Mouse (Mus musculus): ENCODE data around the gene Itpr3. TPM values are rescaled to one million over a fixed set of nuclear protein-coding genes. Genes with fewer than 3 reads are reported as not detected.

The Itpr3 gene
- polyA plus RNA-seq, 1 experiment from 2014 or later, result 0.67 TPM

- WGBS (ENCODE audit: insufficient replicate concordance), result 61% methylated on average over 2 of the region's 2 CpGs
- no peak for ATAC-seq (ENCODE audit: insufficient read depth)
- no peak overlapping the region for H3K4me2 ChIP-seq
- no peaks in the 10 kb centered on the region for H3K9me3 ChIP-seq (replicated peaks)
- no peak overlapping the region for H3K9ac ChIP-seq
- no peak overlapping the region for H3K27ac ChIP-seq (replicated peaks)
- H3K27me3 ChIP-seq, result no peaks in the 10 kb centered on the region
- H3K4me3 ChIP-seq (replicated peaks), result no peak overlapping the region
- no peaks in the 10 kb centered on the region for H3K36me3 ChIP-seq (replicated peaks)
- H3K4me1 ChIP-seq (replicated peaks), result peaks cover 23% of the 10 kb centered on the region
These were observed 28.6 kb downstream of the Itpr3 start for GRCm38 (mm10) chr17:27085676-27086075.

- H3K4me3 ChIP-seq (replicated peaks), result no peak overlapping the region
- no peaks in the 10 kb centered on the region for H3K9me3 ChIP-seq (replicated peaks)
- ATAC-seq (ENCODE audit: insufficient read depth), result no peak
- no peaks in the 10 kb centered on the region for H3K36me3 ChIP-seq (replicated peaks)
- H3K4me1 ChIP-seq (replicated peaks), result peaks cover 15% of the 10 kb centered on the region; the same call in 1 of the 2 replicates
- H3K27me3 ChIP-seq, result no peaks in the 10 kb centered on the region
- H3K9ac ChIP-seq, result no peak overlapping the region
- H3K4me2 ChIP-seq, result no peak overlapping the region
- no peak overlapping the region for H3K27ac ChIP-seq (replicated peaks)
- 39% methylated on average over 12 of the region's 12 CpGs for WGBS (ENCODE audit: insufficient replicate concordance)
These were observed 30.3 kb downstream of the Itpr3 start for GRCm38 (mm10) chr17:27087426-27087825.

- Histone ChIP-seq H3K4me1 (replicated peaks) (no peaks in the 10 kb centered on the region), H3K27ac (replicated peaks) (no peak overlapping the region), H3K36me3 (replicated peaks) (no peaks in the 10 kb centered on the region), H3K4me3 (replicated peaks) (no peak overlapping the region), H3K9me3 (replicated peaks) (no peaks in the 10 kb centered on the region), H3K4me2 (no peak overlapping the region), H3K27me3 (no peaks in the 10 kb centered on the region), H3K9ac (no peak overlapping the region)
- WGBS (ENCODE audit: insufficient replicate concordance), result 71% methylated on average over 9 of the region's 9 CpGs
- ATAC-seq (ENCODE audit: insufficient read depth), result no peak
These were observed 33.0 kb downstream of the Itpr3 start for GRCm38 (mm10) chr17:27090068-27090467.

GRCm38 (mm10) chr17:27095690-27096089 lies 38.6 kb downstream of the Itpr3 start:
- H3K4me2 ChIP-seq, result no peak overlapping the region
- no peak overlapping the region for H3K4me3 ChIP-seq (replicated peaks)
- ATAC-seq (ENCODE audit: insufficient read depth), result no peak
- no peaks in the 10 kb centered on the region for H3K27me3 ChIP-seq
- no peaks in the 10 kb centered on the region for H3K36me3 ChIP-seq (replicated peaks)
- no peak overlapping the region for H3K9ac ChIP-seq
- H3K9me3 ChIP-seq (replicated peaks), result no peaks in the 10 kb centered on the region
- no peak overlapping the region for H3K27ac ChIP-seq (replicated peaks)
- no peaks in the 10 kb centered on the region for H3K4me1 ChIP-seq (replicated peaks)
- 46% methylated on average over 13 of the region's 13 CpGs for WGBS (ENCODE audit: insufficient replicate concordance)

- no peaks in the 10 kb centered on the region for H3K9me3 ChIP-seq (replicated peaks)
- H3K4me3 ChIP-seq (replicated peaks), result no peak overlapping the region
- H3K4me2 ChIP-seq, result no peak overlapping the region
- no peak for ATAC-seq (ENCODE audit: insufficient read depth)
- 75% methylated on average over 5 of the region's 5 CpGs for WGBS (ENCODE audit: insufficient replicate concordance)
- no peaks in the 10 kb centered on the region for H3K36me3 ChIP-seq (replicated peaks)
- H3K27ac ChIP-seq (replicated peaks), result no peak overlapping the region
- no peaks in the 10 kb centered on the region for H3K27me3 ChIP-seq
- no peaks in the 10 kb centered on the region for H3K4me1 ChIP-seq (replicated peaks)
- no peak overlapping the region for H3K9ac ChIP-seq
These were observed 44.6 kb downstream of the Itpr3 start for GRCm38 (mm10) chr17:27101675-27102074.

GRCm38 (mm10) chr17:27105698-27106470 lies 48.8 kb downstream of the Itpr3 start:
- 62% methylated on average over 18 of the region's 18 CpGs for WGBS (ENCODE audit: insufficient replicate concordance)
- H3K9me3 ChIP-seq (replicated peaks), result no peaks in the 10 kb centered on the region
- no peak overlapping the region for H3K4me2 ChIP-seq
- no peaks in the 10 kb centered on the region for H3K36me3 ChIP-seq (replicated peaks)
- no peak overlapping the region for H3K4me3 ChIP-seq (replicated peaks)
- no peak for ATAC-seq (ENCODE audit: insufficient read depth)
- H3K27ac ChIP-seq (replicated peaks), result no peak overlapping the region
- H3K4me1 ChIP-seq (replicated peaks), result no peaks in the 10 kb centered on the region
- H3K9ac ChIP-seq, result no peak overlapping the region
- H3K27me3 ChIP-seq, result no peaks in the 10 kb centered on the region

GRCm38 (mm10) chr17:27106745-27107144 lies 49.6 kb downstream of the Itpr3 start:
- WGBS (ENCODE audit: insufficient replicate concordance), result 72% methylated on average over 9 of the region's 9 CpGs
- no peak overlapping the region for H3K27ac ChIP-seq (replicated peaks)

GRCm38 (mm10) chr17:27107936-27108335 lies 50.8 kb downstream of the Itpr3 start:
- Histone ChIP-seq H3K4me1 (replicated peaks) (no peaks in the 10 kb centered on the region), H3K9ac (no peak overlapping the region), H3K27ac (replicated peaks) (no peak overlapping the region), H3K4me3 (replicated peaks) (no peak overlapping the region), H3K27me3 (no peaks in the 10 kb centered on the region), H3K36me3 (replicated peaks) (no peaks in the 10 kb centered on the region), H3K4me2 (no peak overlapping the region), H3K9me3 (replicated peaks) (no peaks in the 10 kb centered on the region)
- no peak for ATAC-seq (ENCODE audit: insufficient read depth)
- 64% methylated on average over 6 of the region's 6 CpGs for WGBS (ENCODE audit: insufficient replicate concordance)

More at GRCm38 (mm10) chr17:27106745-27107144, 49.6 kb downstream of the Itpr3 start:
- Histone ChIP-seq H3K36me3 (replicated peaks) (no peaks in the 10 kb centered on the region), H3K4me2 (no peak overlapping the region), H3K4me1 (replicated peaks) (no peaks in the 10 kb centered on the region), H3K9ac (no peak overlapping the region), H3K9me3 (replicated peaks) (no peaks in the 10 kb centered on the region), H3K27me3 (no peaks in the 10 kb centered on the region), H3K4me3 (replicated peaks) (no peak overlapping the region)
- ATAC-seq (ENCODE audit: insufficient read depth), result no peak

GRCm38 (mm10) chr17:27110072-27110471 lies 53.0 kb downstream of the Itpr3 start:
- H3K27me3 ChIP-seq, result no peaks in the 10 kb centered on the region
- H3K4me2 ChIP-seq, result no peak overlapping the region
- ATAC-seq (ENCODE audit: insufficient read depth), result no peak
- WGBS (ENCODE audit: insufficient replicate concordance), result 69% methylated on average over 7 of the region's 7 CpGs
- H3K27ac ChIP-seq (replicated peaks), result no peak overlapping the region
- no peaks in the 10 kb centered on the region for H3K4me1 ChIP-seq (replicated peaks)
- no peak overlapping the region for H3K4me3 ChIP-seq (replicated peaks)
- H3K9ac ChIP-seq, result no peak overlapping the region
- H3K36me3 ChIP-seq (replicated peaks), result no peaks in the 10 kb centered on the region
- H3K9me3 ChIP-seq (replicated peaks), result no peaks in the 10 kb centered on the region

GRCm38 (mm10) chr17:27118676-27119539 lies 61.8 kb downstream of the Itpr3 start:
- Histone ChIP-seq H3K4me2 (no peak overlapping the region), H3K9ac (no peak overlapping the region), H3K4me3 (replicated peaks) (no peak overlapping the region), H3K9me3 (replicated peaks) (no peaks in the 10 kb centered on the region), H3K27me3 (no peaks in the 10 kb centered on the region), H3K4me1 (replicated peaks) (peaks cover 35% of the 10 kb centered on the region), H3K27ac (replicated peaks) (no peak overlapping the region), H3K36me3 (replicated peaks) (peaks cover 26% of the 10 kb centered on the region)
- 56% methylated on average over 25 of the region's 25 CpGs for WGBS (ENCODE audit: insufficient replicate concordance)
- no peak for ATAC-seq (ENCODE audit: insufficient read depth)

GRCm38 (mm10) chr17:27119540-27119895 lies 62.4 kb downstream of the Itpr3 start:
- Histone ChIP-seq H3K4me1 (replicated peaks) (peaks cover 41% of the 10 kb centered on the region), H3K9me3 (replicated peaks) (no peaks in the 10 kb centered on the region), H3K27me3 (no peaks in the 10 kb centered on the region), H3K4me3 (replicated peaks) (no peak overlapping the region), H3K4me2 (no peak overlapping the region), H3K27ac (replicated peaks) (no peak overlapping the region), H3K9ac (no peak overlapping the region), H3K36me3 (replicated peaks) (peaks cover 30% of the 10 kb centered on the region)
- WGBS (ENCODE audit: insufficient replicate concordance), result 76% methylated on average over 4 of the region's 4 CpGs
- no peak for ATAC-seq (ENCODE audit: insufficient read depth)
